Mouse (Mus musculus): ENCODE results near the gene Nop9. TPM values are rescaled to one million over a fixed set of nuclear protein-coding genes. Genes with fewer than 3 reads are reported as not detected.
A peak's percentile ranks its signal among the peaks of the same experiment; 100 is the strongest.

The Nop9 gene
- total RNA-seq (2014; rRNA removed), result 22.0 and 30.4 TPM in 2 replicates
- 17.3 and 17.8 TPM in 2 replicates for polyA plus RNA-seq (2015; fragmentation: Nextera tagmentation; extraction: Ambion mirVana)

GRCm38 (mm10) chr14:55745180-55745860, at the start of gene Nop9, which contains the start of gene Dhrs1:
Gene Nop9 (plus strand): TSS chr14:55745693.
Gene Dhrs1 (minus strand): TSS chr14:55745690.
- WGBS, result 3% methylated on average over 36 of the region's 48 CpGs
- no peak for TF ChIP-seq CTCF (IDR thresholded peaks at IDR 0.05)
- Histone ChIP-seq H3K9ac (replicated peaks; ENCODE audit: low read length, poor library complexity, severe bottlenecking) (peak within 1 kb of the TSS; percentile 66), H3K9me3 (ENCODE audit: low read length) (no peaks in the 10 kb centered on the region), H3K4me1 (ENCODE audit: insufficient read depth, low read length) (peaks cover 14% of the 10 kb centered on the region), H3K27ac (ENCODE audit: low read depth, low read length) (no peak within 1 kb of the TSS), H3K4me3 (ENCODE audit: low read depth, low read length) (peak within 1 kb of the TSS; percentile 83), H3K27me3 (ENCODE audit: insufficient read depth, low read length) (no peaks in the 10 kb centered on the region), H3K4me2 (ENCODE audit: low read depth, low read length, poor library complexity, severe bottlenecking) (peak within 1 kb of the TSS; percentile 98), H3K36me3 (ENCODE audit: insufficient read depth, low read length) (peaks cover 14% of the 10 kb centered on the region)
- DNase-seq (ENCODE audit: low spot score) (peak; percentile 81), ATAC-seq (ENCODE audit: low FRiP score) (peak; percentile 86)

GRCm38 (mm10) chr14:55697226-55697625, 48.3 kb upstream of the Nop9 start:
- no peak for DNase-seq (ENCODE audit: low spot score)
- Histone ChIP-seq H3K27ac (ENCODE audit: low read depth, low read length) (no peak overlapping the region), H3K4me2 (ENCODE audit: low read depth, low read length, poor library complexity, severe bottlenecking) (no peak overlapping the region), H3K9ac (replicated peaks; ENCODE audit: low read length, poor library complexity, severe bottlenecking) (no peak overlapping the region), H3K36me3 (ENCODE audit: insufficient read depth, low read length) (no peaks in the 10 kb centered on the region), H3K9me3 (ENCODE audit: low read length) (no peaks in the 10 kb centered on the region), H3K27me3 (ENCODE audit: insufficient read depth, low read length) (no peaks in the 10 kb centered on the region), H3K4me1 (ENCODE audit: insufficient read depth, low read length) (no peaks in the 10 kb centered on the region), H3K4me3 (ENCODE audit: low read depth, low read length) (no peak overlapping the region)
- TF ChIP-seq CTCF (IDR thresholded peaks at IDR 0.05), result no peak
- no peak for ATAC-seq (ENCODE audit: low FRiP score)
- WGBS, result 85% methylated on average over 4 of the region's 4 CpGs

DNA sequence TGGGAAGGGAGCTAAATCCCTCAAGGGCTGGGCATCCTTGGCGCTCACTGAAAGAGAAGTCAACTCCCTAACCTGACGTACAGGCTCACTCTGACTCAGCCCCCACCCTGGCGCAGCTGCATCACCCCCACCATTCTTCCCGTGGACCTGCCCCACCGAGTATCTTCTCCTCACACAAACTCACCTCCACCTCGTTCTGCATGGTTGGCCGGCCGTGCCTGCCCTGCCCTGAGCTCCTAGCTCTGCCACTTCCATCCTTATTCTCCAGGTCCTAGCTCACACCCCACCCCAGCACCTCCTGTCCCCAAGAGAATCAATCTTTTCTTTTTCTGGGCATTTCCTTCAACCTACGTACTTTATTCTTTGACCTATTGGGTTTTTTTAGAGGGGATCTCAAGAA, 44.4 kb upstream of the Nop9 start:
- H3K4me1 ChIP-seq (ENCODE audit: insufficient read depth, low read length), result no peaks in the 10 kb centered on the region
- H3K9ac ChIP-seq (replicated peaks; ENCODE audit: low read length, poor library complexity, severe bottlenecking), result no peak overlapping the region
- no peak for ATAC-seq (ENCODE audit: low FRiP score)
- DNase-seq (ENCODE audit: low spot score), result no peak
- WGBS, result 60% methylated on average over 9 of the region's 9 CpGs
- H3K9me3 ChIP-seq (ENCODE audit: low read length), result no peaks in the 10 kb centered on the region
- no peaks in the 10 kb centered on the region for H3K36me3 ChIP-seq (ENCODE audit: insufficient read depth, low read length)
- TF ChIP-seq CTCF (IDR thresholded peaks at IDR 0.05), result no peak
- no peaks in the 10 kb centered on the region for H3K27me3 ChIP-seq (ENCODE audit: insufficient read depth, low read length)
- H3K4me3 ChIP-seq (ENCODE audit: low read depth, low read length), result no peak overlapping the region
- no peak overlapping the region for H3K4me2 ChIP-seq (ENCODE audit: low read depth, low read length, poor library complexity, severe bottlenecking)
- no peak overlapping the region for H3K27ac ChIP-seq (ENCODE audit: low read depth, low read length)

DNA sequence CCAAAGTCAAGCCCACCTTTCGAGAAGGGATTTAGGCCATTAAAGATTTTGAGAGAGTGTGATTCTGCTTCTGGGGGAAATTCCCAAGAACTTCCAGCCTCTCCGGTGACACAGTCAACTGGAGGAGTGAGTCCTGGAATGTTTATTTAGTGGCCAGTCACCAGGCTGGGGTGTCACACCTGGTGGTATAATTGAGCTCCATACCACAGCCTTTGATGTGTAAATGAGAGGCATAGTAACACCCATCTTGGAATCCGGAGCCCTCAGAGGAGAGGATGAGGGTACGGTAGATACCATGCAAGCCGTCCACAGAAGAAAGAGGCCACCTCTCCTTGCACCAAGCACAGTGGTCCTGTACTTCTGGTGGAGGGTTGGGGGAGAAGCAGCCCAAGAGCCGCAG, 42.7 kb upstream of the Nop9 start:
- Histone ChIP-seq H3K4me2 (ENCODE audit: low read depth, low read length, poor library complexity, severe bottlenecking) (no peak overlapping the region), H3K36me3 (ENCODE audit: insufficient read depth, low read length) (no peaks in the 10 kb centered on the region), H3K27ac (ENCODE audit: low read depth, low read length) (no peak overlapping the region), H3K27me3 (ENCODE audit: insufficient read depth, low read length) (no peaks in the 10 kb centered on the region), H3K4me3 (ENCODE audit: low read depth, low read length) (no peak overlapping the region), H3K9ac (replicated peaks; ENCODE audit: low read length, poor library complexity, severe bottlenecking) (no peak overlapping the region), H3K4me1 (ENCODE audit: insufficient read depth, low read length) (no peaks in the 10 kb centered on the region), H3K9me3 (ENCODE audit: low read length) (no peaks in the 10 kb centered on the region)
- TF ChIP-seq CTCF (IDR thresholded peaks at IDR 0.05), result no peak
- DNase-seq (ENCODE audit: low spot score), result no peak
- ATAC-seq (ENCODE audit: low FRiP score), result no peak
- 75% methylated on average over 6 of the region's 6 CpGs for WGBS

GRCm38 (mm10) chr14:55706051-55706600, 39.4 kb upstream of the Nop9 start:
- Histone ChIP-seq H3K27ac (ENCODE audit: low read depth, low read length) (no peak overlapping the region), H3K9me3 (ENCODE audit: low read length) (no peaks in the 10 kb centered on the region), H3K4me2 (ENCODE audit: low read depth, low read length, poor library complexity, severe bottlenecking) (no peak overlapping the region), H3K27me3 (ENCODE audit: insufficient read depth, low read length) (no peaks in the 10 kb centered on the region), H3K4me3 (ENCODE audit: low read depth, low read length) (no peak overlapping the region), H3K9ac (replicated peaks; ENCODE audit: low read length, poor library complexity, severe bottlenecking) (no peak overlapping the region), H3K36me3 (ENCODE audit: insufficient read depth, low read length) (no peaks in the 10 kb centered on the region), H3K4me1 (ENCODE audit: insufficient read depth, low read length) (no peaks in the 10 kb centered on the region)
- ATAC-seq (ENCODE audit: low FRiP score) (no peak), DNase-seq (ENCODE audit: low spot score) (no peak)
- 93% methylated on average over 8 of the region's 8 CpGs for WGBS
- TF ChIP-seq CTCF (IDR thresholded peaks at IDR 0.05), result no peak

GRCm38 (mm10) chr14:55707397-55707796, 38.1 kb upstream of the Nop9 start:
- Histone ChIP-seq H3K9ac (replicated peaks; ENCODE audit: low read length, poor library complexity, severe bottlenecking) (no peak overlapping the region), H3K4me1 (ENCODE audit: insufficient read depth, low read length) (no peaks in the 10 kb centered on the region), H3K27me3 (ENCODE audit: insufficient read depth, low read length) (no peaks in the 10 kb centered on the region), H3K27ac (ENCODE audit: low read depth, low read length) (no peak overlapping the region), H3K36me3 (ENCODE audit: insufficient read depth, low read length) (no peaks in the 10 kb centered on the region), H3K9me3 (ENCODE audit: low read length) (no peaks in the 10 kb centered on the region), H3K4me2 (ENCODE audit: low read depth, low read length, poor library complexity, severe bottlenecking) (no peak overlapping the region), H3K4me3 (ENCODE audit: low read depth, low read length) (no peak overlapping the region)
- no peak for TF ChIP-seq CTCF (IDR thresholded peaks at IDR 0.05)
- 79% methylated on average over 5 of the region's 5 CpGs for WGBS
- ATAC-seq (ENCODE audit: low FRiP score) (no peak), DNase-seq (ENCODE audit: low spot score) (no peak)
